Mouse (Mus musculus): ENCODE data around the gene Nav2. TPM values are rescaled to one million over a fixed set of nuclear protein-coding genes. Genes with fewer than 3 reads are reported as not detected.

Nav2 gene
- polyA plus RNA-seq (2012; rRNA removed): 48.9 and 49.2 TPM in 2 replicates

- DNase-seq (ENCODE audit: extremely low spot score in 1 of 2, low spot score in 1 of 2): no peak
Observed at GRCm38 (mm10) chr7:48908521-48909341, at the start of gene Nav2. Nav2 (plus strand) TSS chr7:48908716.

GRCm38 (mm10) chr7:48859362-48859761, 49.2 kb upstream of the Nav2 start:
- no peak for DNase-seq (ENCODE audit: extremely low spot score in 1 of 2, low spot score in 1 of 2)

DNA sequence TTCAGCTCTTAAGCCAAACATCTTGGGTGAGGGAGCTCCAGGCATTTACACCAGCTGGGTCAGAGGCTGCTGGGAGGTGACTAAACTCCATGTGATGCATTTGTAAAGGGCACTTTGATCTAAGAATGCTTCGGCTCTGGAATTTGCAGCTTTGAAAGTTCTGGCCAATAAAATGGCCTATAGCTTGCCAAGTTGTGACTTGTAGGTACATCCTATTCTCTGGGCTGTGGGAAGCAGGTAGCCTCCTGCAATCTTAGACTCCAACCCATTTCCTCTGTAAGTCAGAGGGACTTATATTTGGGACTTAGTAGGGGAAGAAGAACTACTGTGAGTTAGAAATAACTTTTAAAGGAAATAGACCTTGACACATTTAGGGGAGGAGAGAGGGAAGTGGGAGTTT, 47.6 kb upstream of the Nav2 start:
- DNase-seq (ENCODE audit: extremely low spot score in 1 of 2, low spot score in 1 of 2): no peak

GRCm38 (mm10) chr7:48861796-48862195, 46.7 kb upstream of the Nav2 start:
- DNase-seq (ENCODE audit: extremely low spot score in 1 of 2, low spot score in 1 of 2): no peak

DNA sequence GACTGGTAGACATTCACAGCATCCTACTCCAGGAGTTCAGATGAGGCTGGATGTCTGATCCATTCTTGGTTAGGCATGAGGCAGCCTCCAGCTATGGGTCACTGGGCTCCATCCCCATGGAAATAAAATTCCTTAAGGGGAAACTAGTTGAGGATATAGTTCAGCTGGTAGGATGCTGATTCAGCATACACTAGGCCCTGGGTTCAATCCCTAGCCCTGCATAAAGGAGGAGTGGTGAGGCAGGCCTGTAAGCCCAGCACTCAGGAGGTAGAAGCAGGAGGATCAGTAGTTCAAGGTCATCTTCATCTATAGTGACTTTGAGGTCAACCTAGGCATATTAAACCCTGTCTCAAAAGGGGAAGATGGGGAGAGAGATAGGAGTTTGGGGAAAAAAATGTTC, 44.3 kb upstream of the Nav2 start:
- no peak for DNase-seq (ENCODE audit: extremely low spot score in 1 of 2, low spot score in 1 of 2)

GRCm38 (mm10) chr7:48864671-48865458, 43.7 kb upstream of the Nav2 start:
- no peak for DNase-seq (ENCODE audit: extremely low spot score in 1 of 2, low spot score in 1 of 2)

DNA sequence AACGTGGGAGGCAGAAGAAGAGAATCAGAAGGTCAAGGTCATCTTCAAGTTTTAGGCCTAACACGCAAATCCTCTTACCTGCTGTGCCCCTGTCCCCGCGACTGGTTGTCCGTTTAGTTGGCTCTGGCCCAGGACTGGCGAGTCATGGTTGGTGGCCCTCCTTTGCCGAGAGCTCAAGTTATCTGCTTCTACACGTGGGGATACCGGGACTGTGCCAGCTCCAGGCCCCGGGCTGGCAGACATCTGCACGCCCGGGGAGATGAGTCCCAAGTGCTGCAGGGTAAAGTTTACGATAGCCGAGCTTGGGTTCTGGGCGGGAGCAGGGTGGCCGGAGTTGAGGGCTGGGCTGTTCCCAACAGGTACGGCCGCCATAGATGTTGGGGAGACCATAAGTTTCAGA, 40.9 kb upstream of the Nav2 start:
- no peak for DNase-seq (ENCODE audit: extremely low spot score in 1 of 2, low spot score in 1 of 2)

GRCm38 (mm10) chr7:48870144-48870543, 38.4 kb upstream of the Nav2 start:
- no peak for DNase-seq (ENCODE audit: extremely low spot score in 1 of 2, low spot score in 1 of 2)

DNA sequence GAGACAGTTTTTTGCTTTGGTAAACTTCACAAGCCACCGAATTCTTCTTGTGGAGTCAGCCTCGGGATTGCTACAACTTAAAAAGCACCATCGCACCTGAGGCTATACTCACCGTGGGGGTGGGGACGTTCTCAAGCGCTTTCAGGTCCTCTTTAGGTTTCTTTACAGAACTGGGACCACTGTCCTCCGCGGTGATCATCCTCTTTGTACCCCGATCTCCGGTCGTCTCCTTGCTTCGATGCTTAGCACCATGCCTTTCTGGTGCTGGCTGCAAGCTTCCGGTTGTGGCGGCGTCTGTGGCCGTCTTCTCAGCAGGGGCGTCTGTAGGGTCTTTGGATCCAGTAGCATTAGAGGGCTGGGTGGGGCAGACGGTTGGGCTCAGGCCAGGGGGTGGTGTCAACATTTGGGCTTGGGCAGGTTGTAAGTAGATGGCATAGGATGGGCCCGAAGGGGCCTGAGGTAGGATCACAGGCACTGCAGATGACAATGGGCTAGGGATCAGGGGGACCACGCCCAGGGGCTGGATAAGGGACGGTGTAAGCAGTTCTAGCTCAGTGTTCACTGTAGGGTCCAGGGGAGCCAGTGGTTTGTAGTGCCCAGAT, 37.8 kb upstream of the Nav2 start:
- no peak for DNase-seq (ENCODE audit: extremely low spot score in 1 of 2, low spot score in 1 of 2)

DNA sequence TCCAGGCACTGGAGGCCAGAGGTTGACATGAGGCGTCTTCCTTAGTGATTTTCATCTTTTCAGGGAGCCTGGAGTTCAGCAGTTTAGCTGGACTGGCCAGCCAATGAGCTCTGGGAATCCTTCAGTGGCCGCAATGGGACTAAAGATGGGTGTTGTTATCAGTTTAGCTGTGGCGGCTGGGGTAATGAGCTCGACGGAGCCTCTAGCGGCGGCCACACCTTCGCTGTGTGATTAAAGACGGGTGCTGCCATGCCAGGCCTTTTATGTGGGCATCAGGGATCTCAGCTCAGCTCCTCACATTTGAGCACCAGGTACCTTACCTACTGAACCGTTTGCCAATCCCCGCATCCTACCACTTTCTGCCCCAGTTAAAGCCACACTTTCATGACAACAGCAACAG, 37.2 kb upstream of the Nav2 start:
- no peak for DNase-seq (ENCODE audit: extremely low spot score in 1 of 2, low spot score in 1 of 2)

DNA sequence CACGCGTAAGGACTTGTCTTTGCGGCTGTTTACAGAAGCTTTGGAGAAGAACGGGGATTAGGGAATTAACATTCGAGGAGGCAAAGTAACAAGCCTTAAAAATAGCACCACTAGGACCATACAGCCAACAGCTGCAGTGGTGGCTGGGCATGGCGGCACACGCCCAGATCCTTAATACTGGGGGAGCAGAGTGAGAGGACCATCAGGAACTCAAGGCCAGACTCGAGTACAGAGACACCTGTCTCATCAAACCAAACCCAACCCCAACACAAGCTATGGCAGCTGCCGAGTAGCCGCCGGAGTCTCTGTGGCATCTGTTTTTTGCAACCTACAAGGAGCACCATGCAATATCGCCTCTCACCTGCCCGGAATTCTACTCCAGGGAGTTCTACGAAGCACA, 33.4 kb upstream of the Nav2 start:
- DNase-seq (ENCODE audit: extremely low spot score in 1 of 2, low spot score in 1 of 2): no peak

GRCm38 (mm10) chr7:48876526-48876925, 32.0 kb upstream of the Nav2 start:
- peak; percentile 27 to 83 for DNase-seq (ENCODE audit: extremely low spot score in 1 of 2, low spot score in 1 of 2)

DNA sequence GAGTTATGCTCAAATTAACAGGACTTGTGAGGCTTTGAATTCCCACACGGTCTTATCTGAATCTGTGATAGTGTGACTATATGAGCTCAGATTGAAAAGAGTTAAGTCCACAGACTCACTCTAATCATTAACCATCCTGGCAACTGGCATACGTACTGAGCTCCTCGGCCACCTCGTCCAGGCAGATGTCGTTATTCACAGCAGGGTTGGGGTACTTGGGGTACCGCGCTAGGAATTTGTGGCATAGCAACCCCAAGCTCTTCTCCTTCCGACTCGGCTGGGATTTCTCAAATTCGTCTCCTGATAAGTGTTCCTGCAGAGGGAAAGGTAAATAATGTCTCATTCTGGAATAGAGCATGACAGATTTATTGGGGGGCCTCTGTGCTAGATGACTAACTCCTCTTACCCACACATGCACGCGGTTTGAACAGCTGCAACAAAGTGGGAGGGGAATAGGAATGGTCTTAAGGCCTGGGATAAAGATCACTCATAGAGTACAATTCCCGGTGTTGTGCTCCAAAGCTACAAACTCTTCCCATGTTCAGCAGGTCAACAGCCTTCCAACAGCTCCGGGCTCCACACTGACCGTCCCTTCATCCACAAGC, 30.6 kb upstream of the Nav2 start:
- DNase-seq (ENCODE audit: extremely low spot score in 1 of 2, low spot score in 1 of 2): no peak

DNA sequence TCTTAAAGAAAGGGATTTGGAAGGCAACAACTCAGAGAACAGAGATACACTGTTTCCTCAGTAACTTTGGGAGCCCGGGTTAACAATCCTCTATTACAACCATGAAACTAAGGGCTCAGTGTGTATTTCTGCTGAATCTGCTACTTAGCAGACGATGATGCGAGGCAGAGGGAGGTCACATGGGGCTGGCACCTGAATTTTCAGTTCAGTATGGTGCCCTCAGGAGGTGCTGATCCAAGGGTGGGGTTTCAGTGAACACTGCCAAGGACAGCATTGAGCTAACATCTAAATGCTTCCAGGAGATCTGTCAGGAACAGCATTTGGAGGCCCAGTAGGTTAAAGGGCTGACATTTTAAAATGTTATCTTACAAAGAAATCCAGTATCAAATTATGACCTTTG, 28.9 kb upstream of the Nav2 start:
- no peak for DNase-seq (ENCODE audit: extremely low spot score in 1 of 2, low spot score in 1 of 2)

DNA sequence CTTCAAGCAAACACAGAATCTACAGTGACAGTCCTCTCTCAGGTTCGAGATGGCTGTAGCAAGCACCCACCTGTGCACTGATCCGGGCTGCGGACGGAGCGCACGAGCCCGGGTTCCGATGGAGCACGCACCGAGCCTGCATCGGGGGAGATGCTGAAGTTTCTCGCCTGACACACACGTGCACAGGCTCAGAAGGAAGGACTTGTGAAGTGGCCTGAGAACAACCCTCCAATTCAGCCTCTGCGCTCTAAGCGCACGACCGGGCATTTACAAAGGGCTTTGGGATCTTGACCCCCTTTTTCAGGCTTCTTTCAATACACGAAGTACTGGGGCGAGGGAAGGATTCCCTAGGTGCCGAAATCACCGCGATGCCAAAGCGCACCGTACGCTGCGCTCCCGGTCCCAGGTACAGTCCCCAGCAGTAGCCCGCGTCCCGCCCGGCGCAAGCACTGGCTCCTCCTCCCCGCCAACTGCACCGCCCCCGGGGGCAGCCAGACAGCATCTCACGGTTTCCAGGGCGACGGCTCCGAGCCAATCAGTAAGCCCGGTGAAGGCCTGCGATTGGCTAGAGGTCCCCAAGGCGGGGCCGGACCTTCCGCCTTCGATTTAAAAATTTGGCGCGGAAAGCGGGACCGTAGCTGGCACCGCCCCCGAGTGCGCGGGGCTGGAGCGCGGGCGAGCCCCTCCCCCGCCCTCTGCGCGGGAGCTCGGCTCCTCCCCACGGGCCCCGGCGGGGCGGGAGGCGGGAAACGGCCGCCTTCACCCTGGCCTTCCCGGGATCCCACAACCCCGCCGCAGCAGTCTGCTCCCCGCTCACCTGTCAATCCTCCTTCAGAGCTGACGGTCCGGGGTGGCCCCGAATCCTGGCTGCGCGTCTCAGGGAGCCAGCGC, 27.7 kb upstream of the Nav2 start:
- peak; percentile 93 to 95 for DNase-seq (ENCODE audit: extremely low spot score in 1 of 2, low spot score in 1 of 2)

DNA sequence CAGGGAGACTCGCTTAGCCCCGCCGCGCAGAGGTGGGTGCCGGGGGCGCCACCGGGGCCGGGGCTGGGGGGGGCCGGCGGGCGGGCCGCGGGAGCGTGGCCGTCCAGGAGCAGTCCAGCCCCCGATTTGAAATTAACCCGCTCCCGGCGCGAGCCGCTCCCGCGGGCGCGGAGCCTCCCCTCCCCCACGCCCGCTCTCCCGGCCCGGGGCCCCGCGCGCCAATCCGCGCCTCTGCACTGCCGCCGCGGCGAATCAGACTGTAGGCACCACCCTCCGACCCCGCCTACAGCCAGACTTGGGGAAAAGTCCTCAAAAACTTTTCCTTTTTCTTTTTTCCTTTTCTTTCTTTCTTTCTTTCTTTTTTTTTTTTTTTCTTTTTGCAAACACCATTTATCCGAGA, 27.0 kb upstream of the Nav2 start, which contains the start of gene E2f8:
Gene E2f8 (minus strand): TSS at position 111 of the 400 bp plus-strand sequence.
- peak in 1 of 2 experiments; percentile 44 for DNase-seq (ENCODE audit: extremely low spot score in 1 of 2, low spot score in 1 of 2)

DNA sequence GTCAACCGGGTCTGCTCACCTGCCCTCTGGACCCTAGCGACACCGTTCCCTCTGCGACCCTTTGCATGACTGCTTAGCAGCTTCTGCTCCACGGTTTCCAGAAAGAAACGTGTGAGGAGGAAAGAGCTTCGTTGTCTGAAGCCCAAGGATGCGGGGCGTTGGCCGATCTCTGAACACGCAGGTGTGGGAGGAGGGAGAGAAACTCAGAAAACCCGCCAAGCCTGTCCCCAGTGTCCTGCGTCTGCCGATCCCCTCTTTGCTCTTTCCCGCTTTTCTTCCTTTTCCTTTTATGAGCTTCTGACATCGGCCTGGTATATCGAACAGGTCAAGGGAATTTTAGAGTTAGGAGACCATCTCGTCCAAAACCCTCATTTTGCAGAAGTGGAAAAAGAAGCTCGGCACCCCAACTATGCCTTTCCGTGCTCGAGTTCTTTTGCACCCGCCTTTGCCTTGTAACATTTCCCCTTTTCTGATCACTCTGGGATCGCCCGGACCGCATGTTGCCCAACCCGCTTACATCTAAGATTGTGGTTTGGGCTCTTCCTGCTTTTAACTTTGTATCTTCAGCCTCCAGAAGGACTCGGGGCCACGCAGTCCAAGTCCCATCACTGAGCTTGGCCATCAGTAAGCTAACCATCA, 26.4 kb upstream of the Nav2 start:
- no peak for DNase-seq (ENCODE audit: extremely low spot score in 1 of 2, low spot score in 1 of 2)

DNA sequence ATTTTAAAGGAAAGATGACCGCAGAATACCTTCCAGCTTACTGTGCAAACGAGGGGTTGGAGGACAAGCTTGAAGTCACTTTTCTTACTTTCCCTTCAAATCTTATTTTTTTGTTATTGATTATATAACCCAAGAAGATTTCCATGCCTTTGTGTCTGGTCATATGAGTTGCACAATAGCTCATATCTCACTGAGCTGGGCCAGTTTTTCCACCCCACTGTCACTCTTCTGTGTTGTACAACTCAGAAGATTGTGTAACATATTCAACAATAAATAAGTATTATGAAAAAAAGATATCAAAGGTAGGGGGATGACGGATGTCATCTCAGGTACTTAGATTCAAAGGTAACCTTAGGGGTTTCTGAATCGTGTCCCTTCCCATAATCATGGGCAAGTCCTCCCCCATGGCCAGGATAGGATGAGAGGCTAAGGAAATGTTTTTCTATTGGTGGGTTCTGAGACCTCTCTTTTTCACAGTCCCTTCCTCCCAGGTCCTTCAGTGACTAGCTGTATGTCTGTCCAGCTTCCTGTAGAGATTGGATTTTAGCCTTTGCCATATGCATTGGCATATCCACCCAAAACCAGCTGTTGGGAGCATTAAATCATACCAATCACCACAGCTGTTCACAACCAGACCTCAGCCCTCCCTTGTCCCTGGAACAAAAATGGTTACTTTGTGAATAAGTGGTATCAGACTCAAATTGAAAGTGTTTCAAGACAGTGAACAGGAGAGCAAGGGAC, 24.8 kb upstream of the Nav2 start:
- DNase-seq (ENCODE audit: extremely low spot score in 1 of 2, low spot score in 1 of 2): no peak

- DNase-seq (ENCODE audit: extremely low spot score in 1 of 2, low spot score in 1 of 2): no peak
Observed at GRCm38 (mm10) chr7:48884266-48884611, 24.3 kb upstream of the Nav2 start.

Measured in frontal cortex, adult 2 months (tissue).